Mouse (Mus musculus) MEL (cell line): ENCODE measurements around the gene Gpc1. TPM values are rescaled to one million over a fixed set of nuclear protein-coding genes. Genes with fewer than 3 reads are reported as not detected.

ENCODE experiments used
- DNase-seq: peaks from one replicate; pipeline ENCODE4 v3.0.0; 2011; ENCODE audit warnings: low read depth, low spot score
- H3K27ac ChIP-seq: 2 replicates; pipeline ENCODE4 v1.5.1; 2012; ENCODE audit warnings: low read depth, mild to moderate bottlenecking, control low read depth, low read length, moderate library complexity; ENCODE audit not compliant: control insufficient read depth
- H3K27me3 ChIP-seq, 2 experiments: fragments of 150-350 bp in 1 of 2; sonication (generic) in 1 of 2; 2 replicates each; pipeline ENCODE4 v1.6.1; 2012; ENCODE audit warnings: low read length in 2 of 2, mild to moderate bottlenecking in 2 of 2, improper control_type of control experiment in 1 of 2, moderate library complexity in 1 of 2; ENCODE audit not compliant: insufficient read depth in 2 of 2, control insufficient read depth in 1 of 2
- H3K36me3 ChIP-seq, 2 experiments: 2 replicates each; pipeline ENCODE4 v1.6.1; 2012 to 2014; ENCODE audit warnings: low read length in 2 of 2, improper control_type of control experiment in 1 of 2, inconsistent platforms in 1 of 2, mild to moderate bottlenecking in 1 of 2; ENCODE audit not compliant: insufficient read depth in 2 of 2, control insufficient read depth in 1 of 2
- H3K4me1 ChIP-seq, 2 experiments: fragments of 150-350 bp in 1 of 2; sonication (generic) in 1 of 2; 2 replicates each; pipeline ENCODE4 v1.6.1; 2012; ENCODE audit warnings: low read length in 2 of 2, improper control_type of control experiment in 1 of 2, mild to moderate bottlenecking in 1 of 2; ENCODE audit not compliant: insufficient read depth in 2 of 2, control insufficient read depth in 1 of 2
- H3K4me3 ChIP-seq, 2 experiments: fragments of 150-350 bp in 1 of 2; sonication (generic) in 1 of 2; 2 replicates each; pipeline ENCODE4 v1.5.1; 2012; ENCODE audit warnings: low read depth in 2 of 2, low read length in 2 of 2, mild to moderate bottlenecking in 2 of 2, moderate library complexity in 2 of 2, control low read depth in 1 of 2, improper control_type of control experiment in 1 of 2; ENCODE audit not compliant: control insufficient read depth in 1 of 2, insufficient read depth in 1 of 2
- H3K79me2 ChIP-seq: 2 replicates; pipeline ENCODE4 v1.6.1; 2012; ENCODE audit warnings: mild to moderate bottlenecking, low read length, moderate library complexity; ENCODE audit not compliant: control insufficient read depth, poor library complexity, insufficient read depth
- H3K9ac ChIP-seq: 2 replicates; pipeline ENCODE4 v1.6.1; 2012; ENCODE audit warnings: low read depth, mild to moderate bottlenecking, control low read depth, low read length, moderate library complexity; ENCODE audit not compliant: control insufficient read depth, poor library complexity, severe bottlenecking
- H3K9me3 ChIP-seq: fragments of 150-350 bp; sonication (generic); replicated peaks from 2 replicates; pipeline ENCODE4 v1.6.1; 2012; ENCODE audit warnings: mild to moderate bottlenecking, low read length, improper control_type of control experiment, moderate library complexity; ENCODE audit not compliant: insufficient read depth
- CHD2 ChIP-seq: IDR thresholded peaks from 2 replicates; pipeline ENCODE4 v1.6.1; 2011; ENCODE audit warnings: low read length, improper control_type of control experiment
- CTCF ChIP-seq, 3 experiments: IDR thresholded peaks in 2 of 3; conservative IDR thresholded peaks in 1 of 3; 2 replicates each; pipeline ENCODE4 v1.5.1; 2011 to 2012; ENCODE audit warnings: low read length in 3 of 3, low read depth in 2 of 3, mild to moderate bottlenecking in 2 of 3, improper control_type of control experiment in 1 of 3, inconsistent platforms in 1 of 3, mixed read lengths in 1 of 3, moderate library complexity in 1 of 3; ENCODE audit not compliant: control insufficient read depth in 1 of 3, insufficient read depth in 1 of 3, poor library complexity in 1 of 3, severe bottlenecking in 1 of 3
- E2F4 ChIP-seq: IDR thresholded peaks from 2 replicates; pipeline ENCODE4 v1.6.1; 2011; ENCODE audit warnings: low read depth, low read length, improper control_type of control experiment, borderline replicate concordance
- ELF1 ChIP-seq: IDR thresholded peaks from 2 replicates; pipeline ENCODE4 v1.6.1; 2014; ENCODE audit warnings: low read depth, mild to moderate bottlenecking, inconsistent platforms, low read length, improper control_type of control experiment, moderate library complexity
- ETS1 ChIP-seq: IDR thresholded peaks from 2 replicates; pipeline ENCODE4 v1.6.1; 2012; ENCODE audit warnings: low read depth, mild to moderate bottlenecking, inconsistent platforms, low read length, improper control_type of control experiment, moderate library complexity
- GABPA ChIP-seq: IDR thresholded peaks from 2 replicates; pipeline ENCODE4 v1.6.1; 2012; ENCODE audit warnings: low read depth, mild to moderate bottlenecking, inconsistent platforms, low read length, improper control_type of control experiment, moderate library complexity
- HCFC1 ChIP-seq: IDR thresholded peaks from 2 replicates; pipeline ENCODE4 v1.6.1; 2012; ENCODE audit warnings: low read depth, mild to moderate bottlenecking, inconsistent platforms, low read length, improper control_type of control experiment, moderate library complexity
- JUND ChIP-seq: IDR thresholded peaks from 2 replicates; pipeline ENCODE4 v1.6.1; 2011; ENCODE audit warnings: low read depth, mild to moderate bottlenecking, improper control_type of control experiment, low read length
- KAT2A ChIP-seq: conservative IDR thresholded peaks from 2 replicates; pipeline ENCODE4 v1.6.1; 2012; ENCODE audit warnings: low read depth, low read length, improper control_type of control experiment, inconsistent platforms
- MAX ChIP-seq: IDR thresholded peaks from 2 replicates; pipeline ENCODE4 v1.6.1; 2011; ENCODE audit warnings: low read length, improper control_type of control experiment
- MXI1 ChIP-seq: IDR thresholded peaks from 2 replicates; pipeline ENCODE4 v1.6.1; 2011; ENCODE audit warnings: mild to moderate bottlenecking, low read depth, low read length, improper control_type of control experiment
- MYB ChIP-seq: IDR thresholded peaks from 2 replicates; pipeline ENCODE4 v1.6.1; 2011; ENCODE audit warnings: mild to moderate bottlenecking, low read depth, low read length, improper control_type of control experiment
- POLR2A ChIP-seq, 2 experiments: IDR thresholded peaks; 2 replicates each; pipeline ENCODE4 v1.6.1; 2011 to 2012; ENCODE audit warnings: low read length in 2 of 2, mild to moderate bottlenecking in 2 of 2, control low read depth in 1 of 2, improper control_type of control experiment in 1 of 2, low read depth in 1 of 2, moderate library complexity in 1 of 2; ENCODE audit not compliant: control insufficient read depth in 1 of 2, insufficient read depth in 1 of 2, poor library complexity in 1 of 2
- POLR2AphosphoS5 ChIP-seq: IDR thresholded peaks from 2 replicates; pipeline ENCODE4 v1.6.1; 2012; ENCODE audit warnings: low read depth, borderline replicate concordance, mild to moderate bottlenecking, inconsistent platforms, low read length, moderate library complexity, mixed read lengths
- RCOR1 ChIP-seq: IDR thresholded peaks from 2 replicates; pipeline ENCODE4 v1.6.1; 2012; ENCODE audit warnings: low read depth, mild to moderate bottlenecking, inconsistent platforms, low read length, improper control_type of control experiment
- SIN3A ChIP-seq: IDR thresholded peaks from 2 replicates; pipeline ENCODE4 v1.6.1; 2012; ENCODE audit warnings: low read length, improper control_type of control experiment, inconsistent platforms
- SMC3 ChIP-seq: IDR thresholded peaks from 2 replicates; pipeline ENCODE4 v1.6.1; 2011; ENCODE audit warnings: low read depth, low read length, improper control_type of control experiment
- TBP ChIP-seq: IDR thresholded peaks from 2 replicates; pipeline ENCODE4 v1.8.0; 2011; ENCODE audit warnings: low read depth, low read length, improper control_type of control experiment
- TCF12 ChIP-seq: IDR thresholded peaks from 2 replicates; pipeline ENCODE4 v1.6.1; 2014; ENCODE audit warnings: low read depth, mild to moderate bottlenecking, inconsistent platforms, low read length, improper control_type of control experiment, moderate library complexity
- ZC3H11A ChIP-seq: IDR thresholded peaks from 2 replicates; pipeline ENCODE4 v1.6.1; 2012; ENCODE audit warnings: low read depth, mild to moderate bottlenecking, inconsistent platforms, low read length, improper control_type of control experiment
- ZNF384 ChIP-seq: IDR thresholded peaks from 2 replicates; pipeline ENCODE4 v1.6.1; 2012; ENCODE audit warnings: low read depth, mild to moderate bottlenecking, inconsistent platforms, low read length, improper control_type of control experiment
- polyA plus RNA-seq, 2 experiments: library from polyadenylated mRNA; stranded (reverse) in 1 of 2; unstranded in 1 of 2; fragments of >175 nt in 1 of 2; fragments of >200 nt in 1 of 2; gene quantifications; 2 replicates each; pipeline versions ENCODE4 v1.2.1 to v1.2.4; 2012; ENCODE audit warnings: low replicate concordance in 2 of 2, low read depth in 1 of 2; ENCODE audit not compliant: insufficient read length in 2 of 2, insufficient read depth in 1 of 2, missing spikeins in 1 of 2
- total RNA-seq: library from RNA; depleted of rRNA; stranded (reverse); fragments of 300-350 nt; gene quantifications from 2 replicates; pipeline ENCODE4 v1.2.3, GENCODE M21; 2012

Gpc1 gene
- total and polyA plus RNA-seq, 3 experiments, result 0.23 to 3.6 TPM; not detected in 1

DNA sequence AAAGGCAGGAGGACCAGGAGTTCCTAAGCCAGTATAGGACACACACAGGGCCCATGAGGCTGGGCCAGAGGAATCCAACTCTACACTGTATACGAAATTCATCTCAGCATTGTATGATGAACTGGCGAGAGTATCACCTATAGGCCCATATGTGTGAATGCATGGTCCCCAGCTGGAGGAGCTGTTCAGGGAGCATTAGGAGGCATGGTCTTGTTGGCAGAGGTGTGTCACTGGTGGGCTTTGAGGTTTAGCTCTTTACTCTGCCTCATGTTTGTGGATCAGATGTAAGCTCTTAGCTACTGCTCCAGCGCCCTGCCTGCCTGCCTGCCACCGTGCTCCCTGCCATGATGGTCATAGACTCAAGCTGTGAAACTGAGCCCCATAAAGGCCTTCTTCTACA lies 31.8 kb downstream of the Gpc1 start:
- Histone ChIP-seq H3K27me3 (no peaks in the 10 kb centered on the region), H3K9ac (no peak overlapping the region), H3K27ac (no peak overlapping the region), H3K36me3 (no peaks in the 10 kb centered on the region), H3K79me2 (no peaks in the 10 kb centered on the region), H3K9me3 (no peaks in the 10 kb centered on the region), H3K4me1 (no peaks in the 10 kb centered on the region), H3K4me3 (no peak overlapping the region)
- no peak for TF ChIP-seq SIN3A
- no peak for TF ChIP-seq RCOR1
- no peak for TF ChIP-seq HCFC1
- no peak for TF ChIP-seq POLR2A (IDR thresholded peaks at IDR 0.05; ENCODE audit: control insufficient read depth in 1 of 2, insufficient read depth in 1 of 2, low read depth in 1 of 2, low read length in 2 of 2, poor library complexity in 1 of 2)
- no peak for TF ChIP-seq MAX
- no peak for TF ChIP-seq ETS1
- TF ChIP-seq TBP, result no peak
- no peak for TF ChIP-seq CTCF (IDR thresholded peaks at IDR 0.05 in 2 of 3, conservative IDR thresholded peaks at IDR 0.05 in 1 of 3; ENCODE audit: control insufficient read depth in 1 of 3, insufficient read depth in 1 of 3, low read depth in 2 of 3, low read length in 3 of 3, poor library complexity in 1 of 3, severe bottlenecking in 1 of 3)
- TF ChIP-seq E2F4, result no peak
- no peak for TF ChIP-seq MXI1
- TF ChIP-seq JUND, result no peak
- no peak for TF ChIP-seq ELF1
- no peak for TF ChIP-seq GABPA
- no peak for TF ChIP-seq CHD2
- TF ChIP-seq TCF12, result no peak
- TF ChIP-seq SMC3, result no peak
- TF ChIP-seq KAT2A, result no peak
- no peak for TF ChIP-seq ZC3H11A
- TF ChIP-seq ZNF384, result no peak
- TF ChIP-seq POLR2AphosphoS5, result no peak
- DNase-seq, result no peak

DNA sequence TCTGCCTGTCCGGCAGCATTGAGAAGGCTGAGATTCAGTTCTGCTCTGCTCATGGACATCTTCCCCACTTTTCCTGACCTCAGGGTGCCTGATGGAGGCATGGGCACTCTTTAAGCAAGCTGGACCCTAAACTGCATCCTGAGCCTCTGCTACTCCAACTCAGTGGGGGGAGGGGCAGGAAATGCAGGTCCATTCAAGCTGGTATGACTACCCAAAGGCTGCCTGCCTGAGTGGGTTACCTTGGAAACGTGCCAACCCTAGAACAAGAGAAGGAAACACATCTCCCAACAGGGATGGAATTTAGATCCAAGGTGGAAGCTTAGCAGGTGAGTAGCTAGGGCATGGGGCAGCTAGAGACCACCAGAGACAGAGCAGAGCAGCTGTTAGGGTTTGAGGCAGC lies 34.7 kb downstream of the Gpc1 start:
- no peaks in the 10 kb centered on the region for H3K9me3 ChIP-seq
- no peaks in the 10 kb centered on the region for H3K27me3 ChIP-seq
- TF ChIP-seq MAX, result no peak
- no peak for TF ChIP-seq MYB
- no peak for TF ChIP-seq ETS1
- TF ChIP-seq RCOR1, result no peak
- TF ChIP-seq TBP, result no peak
- TF ChIP-seq KAT2A, result no peak
- no peak for TF ChIP-seq CTCF (IDR thresholded peaks at IDR 0.05 in 2 of 3, conservative IDR thresholded peaks at IDR 0.05 in 1 of 3; ENCODE audit: control insufficient read depth in 1 of 3, insufficient read depth in 1 of 3, low read depth in 2 of 3, low read length in 3 of 3, poor library complexity in 1 of 3, severe bottlenecking in 1 of 3)
- no peak for TF ChIP-seq POLR2AphosphoS5
- TF ChIP-seq, all 39 proteins: peak for 0
- H3K27ac ChIP-seq, result no peak overlapping the region
- no peak for DNase-seq
- H3K4me1 ChIP-seq, result no peaks in the 10 kb centered on the region
- no peak overlapping the region for H3K9ac ChIP-seq
- H3K36me3 ChIP-seq, result no peaks in the 10 kb centered on the region
- H3K79me2 ChIP-seq, result no peaks in the 10 kb centered on the region
- no peak overlapping the region for H3K4me3 ChIP-seq
